Mouse (Mus musculus) small intestine, adult 2 months (tissue): ENCODE results near the gene Arl13b. TPM values are rescaled to one million over a fixed set of nuclear protein-coding genes. Genes with fewer than 3 reads are reported as not detected.
A peak's percentile ranks its signal among the peaks of the same experiment; 100 is the strongest.

Experiments
- H3K27ac ChIP-seq: fragments of 200-500 bp; 2 replicates; pipeline ENCODE4 v1.5.1; 2012; ENCODE audit warnings: low read depth, low read length, control low read depth, inconsistent platforms; ENCODE audit not compliant: insufficient read depth
- H3K27me3 ChIP-seq: fragments of 200-500 bp; 2 replicates; pipeline ENCODE4 v1.6.1; 2012; ENCODE audit warnings: mild to moderate bottlenecking, moderate library complexity, low read length, inconsistent platforms; ENCODE audit not compliant: control insufficient read depth, insufficient read depth
- H3K36me3 ChIP-seq: fragments of 200-500 bp; 2 replicates; pipeline ENCODE4 v1.6.1; 2012; ENCODE audit warnings: mild to moderate bottlenecking, low read length, control low read depth, inconsistent platforms; ENCODE audit not compliant: control insufficient read depth, insufficient read depth
- H3K4me1 ChIP-seq: fragments of 200-500 bp; 2 replicates; pipeline ENCODE4 v1.6.1; 2012; ENCODE audit warnings: low read length, inconsistent platforms, mixed read lengths; ENCODE audit not compliant: control insufficient read depth, insufficient read depth, insufficient read length
- H3K4me3 ChIP-seq: fragments of 200-500 bp; 2 replicates; pipeline ENCODE4 v1.5.1; 2012; ENCODE audit warnings: low read depth, mild to moderate bottlenecking, control low read depth, inconsistent platforms, low read length, moderate library complexity
- CTCF ChIP-seq: fragments of 200-500 bp; IDR thresholded peaks from 2 replicates; pipeline ENCODE4 v1.5.1; 2012; ENCODE audit warnings: low read depth, mild to moderate bottlenecking, control low read depth, inconsistent platforms, low read length, moderate library complexity, mixed read lengths; ENCODE audit not compliant: insufficient replicate concordance, insufficient read length; ENCODE audit errors: extremely low read depth
- POLR2A ChIP-seq: fragments of 200-500 bp; IDR thresholded peaks from 2 replicates; pipeline ENCODE4 v1.6.1; 2012; ENCODE audit warnings: low read depth, mild to moderate bottlenecking, control low read depth, inconsistent platforms, low read length, moderate library complexity
- WGBS: fragments of 180-500 bp; shearing (Covaris S2); methylation state at CpG from one replicate; pipeline ENCODE4 v1.1.7; 2018; 5-methylcytosine and 5-hydroxymethylcytosine counted together
- polyA plus RNA-seq: library from polyadenylated mRNA; depleted of rRNA; stranded (reverse); fragments of >200 nt; gene quantifications from 2 replicates; pipeline ENCODE4 v1.2.3, GENCODE M21; 2012

Gene Arl13b
- polyA plus RNA-seq, 1 experiment, result 4.9 TPM

DNA sequence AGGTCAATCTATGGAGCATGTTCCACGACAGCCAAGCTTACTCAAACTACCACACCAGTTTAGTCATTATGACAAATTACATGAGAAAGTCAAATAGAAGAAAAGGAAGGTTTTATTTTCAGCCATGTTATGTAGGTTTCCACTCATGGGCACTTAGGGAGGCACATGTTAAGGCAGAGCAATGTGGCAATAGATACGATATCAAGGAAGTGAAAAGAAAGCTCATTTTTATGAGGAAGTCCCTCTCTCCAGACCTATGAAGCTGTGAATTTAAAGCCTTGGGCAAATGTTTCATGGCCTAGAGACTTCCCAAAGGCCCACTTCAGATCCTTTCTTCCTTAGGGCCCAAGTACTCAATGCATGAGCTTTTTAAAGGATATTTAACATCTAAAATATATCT is 10.7 kb upstream of the Arl13b start:
- H3K27ac ChIP-seq, result no peak overlapping the region
- H3K4me1 ChIP-seq, result peaks cover 3% of the 10 kb centered on the region
- TF ChIP-seq POLR2A (no peak), CTCF (no peak)
- WGBS, result 76% methylated on average over 2 of the region's 2 CpGs
- no peak overlapping the region for H3K4me3 ChIP-seq
- no peaks in the 10 kb centered on the region for H3K27me3 ChIP-seq
- H3K36me3 ChIP-seq, result no peaks in the 10 kb centered on the region

DNA sequence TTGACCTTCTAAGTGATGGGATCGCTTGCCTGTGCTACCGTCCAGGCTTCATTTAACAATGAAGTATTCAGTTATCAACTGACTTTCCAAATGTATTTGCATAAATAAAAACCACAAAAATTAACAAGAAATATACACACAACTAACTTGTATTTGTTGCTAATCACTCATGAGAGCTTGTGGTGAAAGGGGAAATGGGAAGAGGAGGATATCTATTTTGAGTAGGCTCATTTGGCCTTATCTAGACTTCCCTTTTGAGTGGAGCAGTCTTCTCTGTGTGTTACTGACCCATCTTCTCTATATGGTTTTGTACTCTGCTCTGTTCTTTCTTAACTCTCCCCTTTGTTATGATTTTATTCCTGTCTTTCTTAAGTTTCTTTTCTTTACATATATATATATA is 9.4 kb upstream of the Arl13b start:
- WGBS, result 93% methylated on average over 2 of the region's 2 CpGs
- Histone ChIP-seq H3K4me1 (peaks cover 3% of the 10 kb centered on the region), H3K27me3 (no peaks in the 10 kb centered on the region), H3K36me3 (no peaks in the 10 kb centered on the region), H3K4me3 (no peak overlapping the region), H3K27ac (no peak overlapping the region)
- TF ChIP-seq CTCF, result no peak
- no peak for TF ChIP-seq POLR2A

DNA sequence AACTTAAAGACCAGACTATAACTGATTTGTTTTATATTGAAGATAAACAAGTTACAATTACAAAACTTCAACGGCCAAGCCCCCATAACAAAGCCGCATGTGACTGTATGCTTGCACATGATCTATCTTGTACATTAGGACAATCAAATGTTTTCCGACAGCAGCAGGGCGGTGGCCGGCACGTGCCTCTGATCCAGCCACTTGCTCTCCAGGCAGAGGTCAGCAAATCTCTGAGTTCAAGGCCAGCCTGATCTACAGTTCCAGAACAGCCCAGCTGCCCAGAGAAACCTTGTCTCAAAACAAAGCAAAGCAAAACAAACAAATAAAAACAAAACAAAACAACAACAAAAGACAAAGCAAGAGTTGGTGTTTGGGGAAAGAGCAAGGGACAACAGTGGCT is 8.5 kb upstream of the Arl13b start:
- TF ChIP-seq CTCF (no peak), POLR2A (no peak)
- peaks cover 3% of the 10 kb centered on the region for H3K4me1 ChIP-seq
- no peaks in the 10 kb centered on the region for H3K36me3 ChIP-seq
- no peak overlapping the region for H3K27ac ChIP-seq
- H3K4me3 ChIP-seq, result peak overlapping the region; percentile 21; the same call in 1 of the 2 replicates
- H3K27me3 ChIP-seq, result no peaks in the 10 kb centered on the region
- WGBS, result 69% methylated on average over 6 of the region's 6 CpGs

DNA sequence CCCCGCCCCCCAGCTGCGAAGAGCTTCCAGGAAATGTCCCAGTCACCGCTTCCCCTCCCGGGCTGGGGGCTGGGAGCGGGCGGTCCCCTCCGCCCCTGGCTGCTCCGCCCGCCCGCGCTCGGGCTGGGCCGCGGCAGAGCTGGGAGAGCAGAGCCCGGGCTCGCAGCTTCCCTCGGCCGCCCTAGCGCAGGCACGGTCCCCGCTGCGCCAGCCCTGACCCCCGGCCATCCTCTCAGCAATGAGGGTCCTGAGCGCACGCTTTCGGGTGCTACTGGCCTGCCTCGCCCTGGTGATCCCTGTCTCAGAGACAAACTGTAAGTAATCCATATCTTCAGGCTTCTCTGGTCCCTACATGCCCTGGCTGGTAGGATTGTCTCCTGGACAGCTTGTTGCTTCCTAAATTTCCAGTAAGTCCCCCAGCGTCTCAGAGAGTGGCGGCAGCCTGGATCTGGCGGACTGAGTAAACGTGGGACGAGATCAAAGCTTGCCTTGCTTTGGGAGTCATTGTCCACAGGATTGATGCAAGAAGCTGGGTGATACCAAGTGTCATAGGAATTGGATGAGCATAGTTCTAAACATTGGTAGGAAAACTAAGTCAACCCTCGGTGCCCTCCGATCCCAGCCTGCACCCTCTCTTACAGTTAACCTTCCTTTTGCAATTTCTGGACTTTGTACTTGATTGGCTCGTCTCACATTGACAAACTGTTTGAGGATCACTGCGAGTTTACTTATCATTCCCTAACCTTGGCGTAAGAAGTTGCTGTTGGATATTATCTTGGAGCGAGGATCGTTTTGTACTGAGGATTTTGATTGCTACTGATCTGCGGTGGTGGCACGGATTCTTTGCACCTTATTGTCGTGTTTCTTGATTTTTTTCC is 7.6 kb upstream of the Arl13b start, which contains the start of gene Pros1:
Pros1 (plus strand) TSS at position 117 of the 878 bp plus-strand sequence.
- Histone ChIP-seq H3K27ac (peak within 1 kb of the TSS; percentile 54), H3K36me3 (no peaks in the 10 kb centered on the region), H3K4me1 (peaks cover 3% of the 10 kb centered on the region), H3K27me3 (no peaks in the 10 kb centered on the region), H3K4me3 (peak within 1 kb of the TSS; percentile 89)
- WGBS, result 3% methylated on average over 42 of the region's 42 CpGs
- TF ChIP-seq POLR2A (peak; percentile 69; the same call in 1 of the 2 replicates), CTCF (no peak)

DNA sequence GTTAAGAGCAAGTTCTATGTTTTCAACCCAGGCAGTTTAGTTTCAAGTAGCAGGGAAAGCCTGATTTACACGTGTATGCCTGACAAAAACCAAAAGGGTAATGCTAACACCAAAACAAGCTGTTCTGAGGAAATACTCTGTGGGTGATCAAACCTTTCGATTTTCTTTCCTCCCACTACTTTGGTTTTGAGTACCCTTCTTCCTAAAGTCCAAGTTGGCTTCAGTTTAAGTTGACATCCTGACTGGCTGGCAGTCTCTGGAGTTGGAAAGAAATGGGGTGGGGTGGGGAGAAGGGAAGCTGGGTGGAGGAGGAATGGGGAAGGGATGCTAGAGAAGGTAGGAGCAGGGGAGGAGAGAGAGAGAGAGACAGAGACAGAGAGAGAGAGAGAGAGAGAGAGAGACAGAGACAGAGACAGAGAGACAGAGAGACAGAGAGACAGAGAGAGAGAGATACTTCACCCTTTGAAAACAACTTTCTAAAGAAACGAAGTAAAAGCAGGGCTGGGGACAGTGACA is 6.8 kb upstream of the Arl13b start:
- Histone ChIP-seq H3K27ac (no peak overlapping the region), H3K36me3 (no peaks in the 10 kb centered on the region), H3K27me3 (no peaks in the 10 kb centered on the region), H3K4me1 (peaks cover 3% of the 10 kb centered on the region), H3K4me3 (peak overlapping the region; percentile 89)
- TF ChIP-seq CTCF (no peak), POLR2A (no peak)
- 5% methylated on average over 3 of the region's 3 CpGs for WGBS

DNA sequence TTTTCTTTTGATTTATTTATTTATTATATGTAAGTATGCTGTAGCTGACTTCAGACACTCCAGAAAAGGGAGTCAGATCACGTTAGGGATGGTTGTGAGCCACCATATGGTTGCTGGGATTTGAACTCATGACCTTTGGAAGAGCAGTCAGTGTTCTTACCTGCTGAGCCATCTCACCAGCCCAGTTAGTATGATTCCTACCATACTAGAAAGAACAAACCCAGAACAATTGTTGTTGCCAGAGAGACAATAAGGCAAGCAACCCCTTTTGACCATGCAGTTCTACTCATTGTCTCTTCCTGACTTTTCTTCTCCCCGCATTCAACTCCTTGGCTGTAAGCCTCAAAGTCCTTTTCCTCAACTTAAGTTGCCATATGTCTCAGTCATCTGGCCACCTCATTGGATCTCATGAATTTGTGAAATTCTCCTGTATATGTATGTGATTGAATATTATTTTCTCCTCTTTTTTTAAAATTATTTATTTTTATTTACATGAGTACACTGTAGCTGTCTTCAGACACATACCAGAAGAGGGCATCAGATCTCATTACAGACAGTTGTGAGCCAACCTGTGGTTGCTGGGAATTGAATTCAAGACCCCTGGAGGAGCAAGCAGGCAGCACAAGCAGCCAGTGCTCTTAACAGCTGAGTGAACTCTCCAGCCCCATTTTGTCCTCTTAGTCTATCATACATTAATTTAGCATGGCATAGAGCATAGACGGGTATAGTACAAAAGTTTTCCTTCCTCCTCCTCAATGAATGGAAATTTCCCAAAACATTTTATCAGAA is 5.8 kb upstream of the Arl13b start:
- WGBS, result 81% methylated on average over 3 of the region's 3 CpGs
- no peaks in the 10 kb centered on the region for H3K36me3 ChIP-seq
- no peak for TF ChIP-seq POLR2A
- no peak for TF ChIP-seq CTCF
- H3K27ac ChIP-seq, result no peak overlapping the region
- no peak overlapping the region for H3K4me3 ChIP-seq
- H3K4me1 ChIP-seq, result peaks cover 3% of the 10 kb centered on the region
- no peaks in the 10 kb centered on the region for H3K27me3 ChIP-seq

DNA sequence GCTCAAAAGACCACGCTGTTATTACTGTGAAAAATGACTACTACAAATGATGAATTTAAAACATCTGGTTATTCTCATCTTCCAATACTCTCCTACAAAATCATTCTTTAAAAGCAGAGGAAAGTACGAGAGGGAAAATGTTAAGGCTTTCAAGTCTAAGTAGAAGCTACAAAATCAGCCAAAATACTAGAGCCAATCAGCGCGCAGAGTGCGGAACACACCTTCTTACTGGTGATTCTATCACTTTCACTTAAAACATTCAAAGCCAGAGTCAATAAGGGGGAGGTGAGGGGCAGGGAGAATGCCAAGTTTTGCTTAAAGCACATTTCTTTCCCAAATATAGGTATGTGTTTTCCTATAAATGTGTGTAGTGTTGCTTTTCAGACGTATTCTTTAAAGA is 1.5 kb downstream of the Arl13b start:
- TF ChIP-seq CTCF, result no peak
- no peaks in the 10 kb centered on the region for H3K36me3 ChIP-seq
- no peaks in the 10 kb centered on the region for H3K27me3 ChIP-seq
- peaks cover 5% of the 10 kb centered on the region for H3K4me1 ChIP-seq
- no peak overlapping the region for H3K4me3 ChIP-seq
- no peak overlapping the region for H3K27ac ChIP-seq
- WGBS, result 82% methylated on average over 6 of the region's 6 CpGs
